Mouse (Mus musculus) forebrain, embryonic 11.5 days (tissue): ENCODE results near the gene Acacb. TPM values are rescaled to one million over a fixed set of nuclear protein-coding genes. Genes with fewer than 3 reads are reported as not detected.

ENCODE experiments used
- ATAC-seq: fragments of 200-750 bp; cut with Nextera tagmentation; replicated peaks from 2 replicates; pipeline ENCODE4 v1.8.0; 2017; ENCODE audit warnings: moderate TSS enrichment; ENCODE audit not compliant: low FRiP score
- DNase-seq: peaks from one replicate; pipeline ENCODE4 v3.0.0-alpha.2; 2017; ENCODE audit warnings: low spot score
- H3K27ac ChIP-seq: fragments of 300-500 bp; sonication (generic); 2 replicates; pipeline ENCODE4 v1.5.1; 2014; ENCODE audit warnings: low read depth, low read length
- H3K27me3 ChIP-seq: fragments of 300-500 bp; sonication (generic); 2 replicates; pipeline ENCODE4 v1.6.1; 2014; ENCODE audit warnings: mild to moderate bottlenecking, low read length, mixed read lengths; ENCODE audit not compliant: control insufficient read depth, insufficient read depth
- H3K36me3 ChIP-seq: fragments of 300-500 bp; sonication (generic); 2 replicates; pipeline ENCODE4 v1.6.1; 2014; ENCODE audit warnings: mild to moderate bottlenecking, low read length, moderate library complexity, mixed read lengths; ENCODE audit not compliant: control insufficient read depth, insufficient read depth
- H3K4me1 ChIP-seq: fragments of 300-500 bp; sonication (generic); replicated peaks from 2 replicates; pipeline ENCODE4 v1.6.1; 2014; ENCODE audit warnings: low read length, mixed read lengths; ENCODE audit not compliant: control insufficient read depth, insufficient read depth
- H3K4me2 ChIP-seq: fragments of 300-500 bp; sonication (generic); 2 replicates; pipeline ENCODE4 v1.6.1; 2014; ENCODE audit warnings: low read depth, mild to moderate bottlenecking, low read length, moderate library complexity, mixed read lengths; ENCODE audit not compliant: severe bottlenecking
- H3K4me3 ChIP-seq: fragments of 300-500 bp; sonication (generic); 2 replicates; pipeline ENCODE4 v1.5.1; 2014; ENCODE audit warnings: low read depth, low read length
- H3K9ac ChIP-seq: fragments of 300-500 bp; sonication (generic); 2 replicates; pipeline ENCODE4 v1.6.1; 2014; ENCODE audit warnings: low read length
- H3K9me3 ChIP-seq: fragments of 300-500 bp; sonication (generic); 2 replicates; pipeline ENCODE4 v1.6.1; 2016; ENCODE audit warnings: low read length, mixed read lengths; ENCODE audit not compliant: control insufficient read depth
- WGBS: fragments of 180-500 bp; shearing (Covaris S2); extraction: QIAGEN DNeasy Blood & Tissue Kit; methylation state at CpG from one replicate; pipeline ENCODE4 v1.1.7; 2014; 5-methylcytosine and 5-hydroxymethylcytosine counted together
- polyA plus RNA-seq: library from polyadenylated mRNA; unstranded; fragments of >200 nt; fragmentation: Nextera tagmentation; extraction: Ambion mirVana; gene quantifications from 2 replicates; pipeline ENCODE4 v1.2.1, GENCODE M21; 2014

Acacb gene
- polyA plus RNA-seq, 1 experiment from 2014 or later, result 1.3 TPM

GRCm38 (mm10) chr5:114279382-114280143 is 133.2 kb downstream of the Acacb start:
- Histone ChIP-seq H3K4me1 (peaks cover 5% of the 10 kb centered on the region; the same call in 1 of the 2 replicates), H3K27ac (no peak overlapping the region), H3K27me3 (peaks cover 42% of the 10 kb centered on the region), H3K9ac (no peak overlapping the region), H3K36me3 (no peaks in the 10 kb centered on the region), H3K9me3 (no peaks in the 10 kb centered on the region), H3K4me3 (no peak overlapping the region), H3K4me2 (0 out of 2 replicates have a peak overlapping the region, but pooled peaks have one; percentile 24)
- 26% methylated on average over 12 of the region's 12 CpGs for WGBS
- ATAC-seq (peak; percentile 65), DNase-seq (no peak)

- H3K9me3 ChIP-seq, result no peaks in the 10 kb centered on the region
- DNase-seq, result no peak
- ATAC-seq, result no peak
- H3K4me3 ChIP-seq, result no peak overlapping the region
- WGBS, result 71% methylated on average over 6 of the region's 6 CpGs
- peaks cover 16% of the 10 kb centered on the region for H3K27me3 ChIP-seq
- no peak overlapping the region for H3K9ac ChIP-seq
- no peak overlapping the region for H3K4me2 ChIP-seq
- no peaks in the 10 kb centered on the region for H3K36me3 ChIP-seq
- H3K4me1 ChIP-seq, result peaks cover 3% of the 10 kb centered on the region; the same call in 1 of the 2 replicates
- no peak overlapping the region; the same call in 1 of the 2 replicates for H3K27ac ChIP-seq
Observed at GRCm38 (mm10) chr5:114282346-114282745, 136.0 kb downstream of the Acacb start.

- Histone ChIP-seq H3K4me1 (peaks cover 1% of the 10 kb centered on the region; the same call in 1 of the 2 replicates), H3K27ac (no peak overlapping the region), H3K9me3 (no peaks in the 10 kb centered on the region), H3K4me3 (no peak overlapping the region), H3K27me3 (peaks cover 9% of the 10 kb centered on the region; the same call in 1 of the 2 replicates), H3K9ac (no peak overlapping the region), H3K4me2 (no peak overlapping the region), H3K36me3 (no peaks in the 10 kb centered on the region)
- 53% methylated on average over 13 of the region's 13 CpGs for WGBS
- ATAC-seq, result no peak
- DNase-seq, result no peak
Observed at GRCm38 (mm10) chr5:114284604-114285397, 138.5 kb downstream of the Acacb start.

- no peak for ATAC-seq
- no peak for DNase-seq
- Histone ChIP-seq H3K4me1 (peaks cover 4% of the 10 kb centered on the region; the same call in 1 of the 2 replicates), H3K9ac (no peak overlapping the region), H3K36me3 (no peaks in the 10 kb centered on the region), H3K4me3 (no peak overlapping the region), H3K27ac (no peak overlapping the region), H3K27me3 (peaks cover 9% of the 10 kb centered on the region; the same call in 1 of the 2 replicates), H3K4me2 (no peak overlapping the region), H3K9me3 (no peaks in the 10 kb centered on the region)
- WGBS, result 74% methylated on average over 3 of the region's 3 CpGs
Observed at GRCm38 (mm10) chr5:114285398-114285700, 139.0 kb downstream of the Acacb start.

GRCm38 (mm10) chr5:114286102-114286501 is 139.8 kb downstream of the Acacb start:
- Histone ChIP-seq H3K4me2 (no peak overlapping the region), H3K36me3 (no peaks in the 10 kb centered on the region), H3K27ac (no peak overlapping the region), H3K4me1 (peaks cover 4% of the 10 kb centered on the region; the same call in 1 of the 2 replicates), H3K27me3 (peaks cover 7% of the 10 kb centered on the region; the same call in 1 of the 2 replicates), H3K9ac (no peak overlapping the region), H3K9me3 (no peaks in the 10 kb centered on the region), H3K4me3 (no peak overlapping the region)
- 86% methylated on average over 4 of the region's 4 CpGs for WGBS
- ATAC-seq (no peak), DNase-seq (no peak)

- no peak for ATAC-seq
- Histone ChIP-seq H3K4me3 (no peak overlapping the region), H3K36me3 (no peaks in the 10 kb centered on the region), H3K27me3 (peaks cover 2% of the 10 kb centered on the region; the same call in 1 of the 2 replicates), H3K4me1 (peaks cover 4% of the 10 kb centered on the region; the same call in 1 of the 2 replicates), H3K9ac (no peak overlapping the region), H3K27ac (no peak overlapping the region), H3K9me3 (no peaks in the 10 kb centered on the region), H3K4me2 (no peak overlapping the region)
- WGBS, result 92% methylated on average over 16 of the region's 16 CpGs
- DNase-seq, result no peak
Observed at GRCm38 (mm10) chr5:114286872-114287571, 140.7 kb downstream of the Acacb start.

- ATAC-seq, result no peak
- Histone ChIP-seq H3K27ac (no peak overlapping the region), H3K9me3 (no peaks in the 10 kb centered on the region), H3K4me3 (no peak overlapping the region), H3K36me3 (no peaks in the 10 kb centered on the region), H3K9ac (no peak overlapping the region), H3K27me3 (peaks cover 2% of the 10 kb centered on the region; the same call in 1 of the 2 replicates), H3K4me2 (no peak overlapping the region), H3K4me1 (peaks cover 4% of the 10 kb centered on the region; the same call in 1 of the 2 replicates)
- 91% methylated on average over 5 of the region's 5 CpGs for WGBS
- DNase-seq, result no peak
Observed at GRCm38 (mm10) chr5:114288396-114288795, 142.1 kb downstream of the Acacb start.

GRCm38 (mm10) chr5:114288874-114289273 is 142.5 kb downstream of the Acacb start, which contains the start of gene Myo1h:
Myo1h (plus strand) TSS chr5:114289166.
- peaks cover 2% of the 10 kb centered on the region; the same call in 1 of the 2 replicates for H3K27me3 ChIP-seq
- DNase-seq, result no peak
- ATAC-seq, result no peak
- no peak within 1 kb of the TSS for H3K4me3 ChIP-seq
- H3K9ac ChIP-seq, result no peak within 1 kb of the TSS
- H3K4me1 ChIP-seq, result peaks cover 4% of the 10 kb centered on the region; the same call in 1 of the 2 replicates
- no peaks in the 10 kb centered on the region for H3K9me3 ChIP-seq
- no peak within 1 kb of the TSS for H3K4me2 ChIP-seq
- no peaks in the 10 kb centered on the region for H3K36me3 ChIP-seq
- no peak within 1 kb of the TSS for H3K27ac ChIP-seq
- 45% methylated on average over 13 of the region's 13 CpGs for WGBS
